Mouse (Mus musculus): Measurements from ENCODE around the gene Zfp108.
A peak's percentile ranks its signal among the peaks of the same experiment; 100 is the strongest.
"Not testable (repeated sequence)": the region's sequence is repeated elsewhere in the genome, so short reads cannot be mapped to it uniquely, and the experiment has no call there.

Gene Zfp108

GRCm38 (mm10) chr7:24254633-24255474 is at the start of gene Zfp108:
Zfp108 (plus strand) TSS chr7:24254794.
- DNase-seq (ENCODE audit: low spot score in 2 of 2), result peak; percentile 40 to 46

GRCm38 (mm10) chr7:24207488-24208261 is 46.9 kb upstream of the Zfp108 start:
- DNase-seq (ENCODE audit: low spot score in 2 of 2), result peak; percentile 2 to 8

GRCm38 (mm10) chr7:24208282-24208886 is 46.2 kb upstream of the Zfp108 start:
- DNase-seq (ENCODE audit: low spot score in 2 of 2), result no peak

- DNase-seq (ENCODE audit: low spot score in 2 of 2), result no peak
Observed at GRCm38 (mm10) chr7:24210296-24210695, 44.3 kb upstream of the Zfp108 start.

- DNase-seq (ENCODE audit: low spot score in 2 of 2), result no peak
Observed at GRCm38 (mm10) chr7:24211343-24211742, 43.3 kb upstream of the Zfp108 start, which contains the start of gene Zfp111. Zfp111 (minus strand) TSS chr7:24211443.

DNA sequence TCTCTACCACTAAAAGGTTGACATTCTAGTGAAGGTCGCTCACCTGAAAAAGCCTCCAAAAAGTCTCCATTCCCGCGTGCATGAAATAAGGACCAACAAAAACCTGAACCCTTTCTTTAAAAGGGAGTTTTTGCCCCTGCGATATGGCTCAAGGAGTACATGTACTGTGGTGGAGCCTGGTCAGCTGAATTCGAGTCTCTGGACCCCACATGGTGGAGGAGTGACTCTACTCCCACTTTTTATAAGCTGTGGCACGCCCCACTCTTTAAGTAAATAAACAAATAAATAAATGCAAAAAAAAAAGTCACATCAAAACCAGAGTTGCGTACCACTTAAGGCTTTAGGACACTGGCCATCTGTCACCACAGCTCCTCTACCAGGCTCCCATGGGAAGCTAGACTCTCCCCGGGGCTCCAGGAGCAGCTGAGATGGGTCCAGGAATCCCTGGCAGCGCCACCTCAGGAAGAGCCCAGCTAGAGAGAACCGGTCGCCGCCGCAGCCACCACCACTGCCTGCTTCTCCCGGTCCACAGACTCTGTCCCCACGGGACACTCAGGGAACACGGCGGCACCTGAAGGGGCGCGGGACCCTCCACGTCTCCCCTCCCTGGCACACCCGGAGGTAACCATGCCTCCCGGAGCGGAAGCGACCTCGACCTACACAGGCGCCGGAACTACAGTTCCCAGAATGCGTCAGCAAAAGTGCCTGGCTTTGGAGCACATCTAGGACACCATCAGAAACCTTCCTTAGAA is 17.4 kb upstream of the Zfp108 start, which contains the start of gene Zfp109:
Gene Zfp109 (minus strand): TSS at position 521 of the 752 bp plus-strand sequence.
- peak; percentile 38 for DNase-seq (ENCODE audit: low spot score in 2 of 2)

- no peak for DNase-seq (ENCODE audit: low spot score in 2 of 2)
Observed at GRCm38 (mm10) chr7:24253779-24254615, 597 bp upstream of the Zfp108 start.

- no peak for DNase-seq (ENCODE audit: low spot score in 2 of 2)
Observed at GRCm38 (mm10) chr7:24259306-24259999, 4.9 kb downstream of the Zfp108 start.

GRCm38 (mm10) chr7:24260000-24260312 is 5.4 kb downstream of the Zfp108 start:
- DNase-seq (ENCODE audit: low spot score in 2 of 2), result no peak

- no peak for DNase-seq (ENCODE audit: low spot score in 2 of 2)
Observed at GRCm38 (mm10) chr7:24268176-24269155, 13.9 kb downstream of the Zfp108 start.

GRCm38 (mm10) chr7:24269256-24269655 is 14.7 kb downstream of the Zfp108 start:
- DNase-seq (ENCODE audit: low spot score in 2 of 2), result no peak

GRCm38 (mm10) chr7:24269667-24270287 is 15.2 kb downstream of the Zfp108 start:
- DNase-seq (ENCODE audit: low spot score in 2 of 2), result no peak

GRCm38 (mm10) chr7:24270288-24270672 is 15.7 kb downstream of the Zfp108 start, which contains the start of gene Zfp93:
Zfp93 (plus strand) TSS chr7:24270420.
- peak; percentile 47 for DNase-seq (ENCODE audit: low spot score in 2 of 2)

DNA sequence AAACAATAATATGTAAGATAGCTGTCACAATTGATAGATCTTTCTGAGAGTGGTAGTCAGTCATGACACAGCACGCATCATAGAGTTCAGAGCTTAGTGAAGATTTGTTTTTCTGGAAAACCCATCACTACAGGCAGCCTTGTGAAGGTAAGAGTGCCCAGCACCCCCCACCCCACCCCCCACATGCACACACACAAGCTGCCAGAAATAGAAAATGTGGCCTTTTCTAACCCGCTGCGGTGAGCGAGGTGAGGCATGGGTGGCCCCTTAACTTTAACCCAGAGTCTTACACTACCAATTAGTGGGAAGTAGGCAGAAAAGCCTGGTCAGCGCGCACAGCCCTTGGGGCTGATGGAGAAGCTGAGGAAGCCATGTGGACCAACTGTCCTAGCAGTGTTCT is 16.6 kb downstream of the Zfp108 start:
- DNase-seq (ENCODE audit: low spot score in 2 of 2), result no peak

DNA sequence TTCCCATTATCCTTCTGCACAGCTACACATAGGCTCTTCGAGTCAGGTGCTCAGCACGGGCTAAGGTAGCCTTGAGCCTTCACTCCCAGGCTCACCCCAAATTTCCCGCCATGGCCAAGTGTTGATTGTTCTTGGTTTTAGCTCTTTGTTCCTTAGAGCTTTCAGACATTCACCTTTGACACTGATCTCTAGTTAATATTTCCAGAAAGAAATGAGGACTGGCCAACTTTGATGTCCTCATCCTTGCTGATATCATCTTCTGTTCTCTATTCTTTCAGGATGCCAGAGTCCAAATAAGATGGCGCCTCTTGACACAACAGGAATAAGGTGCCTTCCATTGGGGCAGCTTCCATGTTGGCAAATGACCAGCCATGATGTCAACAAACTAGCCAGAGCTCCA is 19.9 kb downstream of the Zfp108 start:
- DNase-seq (ENCODE audit: low spot score in 2 of 2), result no peak

DNA sequence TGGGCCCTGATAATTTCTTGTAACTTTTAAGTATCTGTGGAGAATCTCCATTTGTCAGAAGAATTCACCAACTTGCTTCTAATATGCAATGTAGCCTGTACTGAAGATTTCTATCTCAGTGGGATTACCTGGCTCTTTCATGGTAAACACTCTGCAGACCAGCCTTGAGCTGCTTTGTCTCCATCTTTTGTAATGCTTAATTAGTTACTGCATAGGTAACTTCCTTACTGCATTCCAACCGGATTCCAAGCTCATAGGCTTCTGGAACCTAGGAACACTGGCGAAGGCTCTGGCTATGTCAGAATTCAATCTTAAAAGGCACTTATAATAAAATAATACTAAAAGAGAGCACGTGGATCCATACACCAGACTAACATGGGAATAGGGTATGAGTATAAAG is 24.2 kb downstream of the Zfp108 start:
- DNase-seq (ENCODE audit: low spot score in 2 of 2), result not testable (repeated sequence)

GRCm38 (mm10) chr7:24280031-24280857 is 25.6 kb downstream of the Zfp108 start:
- DNase-seq (ENCODE audit: low spot score in 2 of 2), result no peak

GRCm38 (mm10) chr7:24280858-24281145 is 26.2 kb downstream of the Zfp108 start:
- no peak for DNase-seq (ENCODE audit: low spot score in 2 of 2)

All from spleen, postnatal 36 days (tissue).